Mouse (Mus musculus) intestine, embryonic 16.5 days (tissue): ENCODE results near the gene Clstn1. TPM values are rescaled to one million over a fixed set of nuclear protein-coding genes. Genes with fewer than 3 reads are reported as not detected.
"Not testable (repeated sequence)": the region's sequence is repeated elsewhere in the genome, so short reads cannot be mapped to it uniquely, and the experiment has no call there.

ENCODE experiments used
- ATAC-seq: fragments of 200-750 bp; cut with Nextera tagmentation; 2 replicates; pipeline ENCODE4 v1.8.0; 2017; ENCODE audit warnings: moderate TSS enrichment, moderate library complexity
- H3K27ac ChIP-seq: fragments of 300-500 bp; sonication (generic); 2 replicates; pipeline ENCODE4 v1.5.1; 2014; ENCODE audit warnings: mild to moderate bottlenecking, low read length
- H3K27me3 ChIP-seq: fragments of 300-500 bp; sonication (generic); replicated peaks from 2 replicates; pipeline ENCODE4 v1.6.1; 2014; ENCODE audit warnings: low read length, control low read depth, mixed read lengths; ENCODE audit not compliant: control insufficient read depth, insufficient read depth
- H3K36me3 ChIP-seq: fragments of 300-500 bp; sonication (generic); 2 replicates; pipeline ENCODE4 v1.6.1; 2014; ENCODE audit warnings: low read length, control low read depth; ENCODE audit not compliant: control insufficient read depth, insufficient read depth
- H3K4me1 ChIP-seq: fragments of 300-500 bp; sonication (generic); 2 replicates; pipeline ENCODE4 v1.6.1; 2014; ENCODE audit warnings: low read length, control low read depth, mixed read lengths; ENCODE audit not compliant: control insufficient read depth, insufficient read depth
- H3K4me2 ChIP-seq: fragments of 300-500 bp; sonication (generic); 2 replicates; pipeline ENCODE4 v1.6.1; 2014; ENCODE audit warnings: low read depth, low read length, control low read depth
- H3K4me3 ChIP-seq: fragments of 300-500 bp; sonication (generic); 2 replicates; pipeline ENCODE4 v1.5.1; 2014; ENCODE audit warnings: mild to moderate bottlenecking, low read length
- H3K9ac ChIP-seq: fragments of 300-500 bp; sonication (generic); 2 replicates; pipeline ENCODE4 v1.6.1; 2014; ENCODE audit warnings: low read depth, low read length
- H3K9me3 ChIP-seq: fragments of 300-500 bp; sonication (generic); 2 replicates; pipeline ENCODE4 v1.6.1; 2016; ENCODE audit warnings: low read length, control low read depth; ENCODE audit not compliant: control insufficient read depth
- WGBS: fragments of 180-500 bp; shearing (Covaris S2); extraction: QIAGEN DNeasy Blood & Tissue Kit; methylation state at CpG from one replicate; pipeline ENCODE4 v1.1.7; 2014; 5-methylcytosine and 5-hydroxymethylcytosine counted together
- polyA plus RNA-seq: library from polyadenylated mRNA; unstranded; fragments of >200 nt; fragmentation: Nextera tagmentation; extraction: Ambion mirVana; gene quantifications from 2 replicates; pipeline ENCODE4 v1.2.1, GENCODE M21; 2015

Gene Clstn1
- polyA plus RNA-seq, 1 experiment from 2014 or later, result 10.8 TPM

- Histone ChIP-seq H3K9me3 (no peaks in the 10 kb centered on the region), H3K27ac (no peak overlapping the region), H3K4me2 (no peak overlapping the region), H3K27me3 (no peaks in the 10 kb centered on the region), H3K36me3 (no peaks in the 10 kb centered on the region), H3K4me3 (no peak overlapping the region), H3K9ac (no peak overlapping the region), H3K4me1 (peaks cover 20% of the 10 kb centered on the region)
- ATAC-seq, result no peak
- WGBS, result 59% methylated on average over 1 of the region's 1 CpGs
Measured at GRCm38 (mm10) chr4:149603860-149604259, 17.6 kb downstream of the Clstn1 start.

GRCm38 (mm10) chr4:149604518-149604917 lies 18.2 kb downstream of the Clstn1 start:
- 82% methylated on average over 3 of the region's 3 CpGs for WGBS

GRCm38 (mm10) chr4:149606056-149606455 lies 19.8 kb downstream of the Clstn1 start:
- Histone ChIP-seq H3K27me3 (no peaks in the 10 kb centered on the region), H3K4me3 (no peak overlapping the region), H3K4me2 (no peak overlapping the region), H3K9ac (no peak overlapping the region), H3K27ac (no peak overlapping the region), H3K36me3 (no peaks in the 10 kb centered on the region), H3K4me1 (peaks cover 20% of the 10 kb centered on the region), H3K9me3 (no peaks in the 10 kb centered on the region)
- ATAC-seq, result no peak
- WGBS, result 76% methylated on average over 18 of the region's 18 CpGs

More at GRCm38 (mm10) chr4:149604518-149604917, 18.2 kb downstream of the Clstn1 start:
- ATAC-seq, result no peak
- Histone ChIP-seq H3K9ac (no peak overlapping the region), H3K27ac (no peak overlapping the region), H3K9me3 (no peaks in the 10 kb centered on the region), H3K27me3 (no peaks in the 10 kb centered on the region), H3K4me1 (peaks cover 20% of the 10 kb centered on the region), H3K4me2 (no peak overlapping the region), H3K4me3 (no peak overlapping the region), H3K36me3 (no peaks in the 10 kb centered on the region)

GRCm38 (mm10) chr4:149606766-149607358 lies 20.6 kb downstream of the Clstn1 start:
- Histone ChIP-seq H3K9ac (no peak overlapping the region), H3K27ac (peak overlapping the region; percentile 20; the same call in 1 of the 2 replicates), H3K4me1 (peaks cover 13% of the 10 kb centered on the region), H3K4me3 (no peak overlapping the region), H3K4me2 (no peak overlapping the region), H3K9me3 (no peaks in the 10 kb centered on the region), H3K36me3 (no peaks in the 10 kb centered on the region), H3K27me3 (no peaks in the 10 kb centered on the region)
- ATAC-seq, result peak; percentile 69
- 59% methylated on average over 15 of the region's 15 CpGs for WGBS

- Histone ChIP-seq H3K27ac (peak overlapping the region; percentile 20; the same call in 1 of the 2 replicates), H3K4me1 (peaks cover 8% of the 10 kb centered on the region), H3K4me2 (no peak overlapping the region), H3K9me3 (no peaks in the 10 kb centered on the region), H3K9ac (no peak overlapping the region), H3K4me3 (no peak overlapping the region), H3K36me3 (no peaks in the 10 kb centered on the region), H3K27me3 (no peaks in the 10 kb centered on the region)
- peak; percentile 57 for ATAC-seq
- WGBS, result 52% methylated on average over 20 of the region's 20 CpGs
Measured at GRCm38 (mm10) chr4:149607591-149608308, 21.5 kb downstream of the Clstn1 start.

- H3K4me1 ChIP-seq, result peaks cover 8% of the 10 kb centered on the region
- no peak overlapping the region for H3K9ac ChIP-seq
- no peaks in the 10 kb centered on the region for H3K9me3 ChIP-seq
- no peak overlapping the region for H3K27ac ChIP-seq
- H3K4me2 ChIP-seq, result no peak overlapping the region
- 78% methylated on average over 6 of the region's 6 CpGs for WGBS
- H3K36me3 ChIP-seq, result no peaks in the 10 kb centered on the region
- no peaks in the 10 kb centered on the region for H3K27me3 ChIP-seq
- no peak for ATAC-seq
- no peak overlapping the region for H3K4me3 ChIP-seq
Measured at GRCm38 (mm10) chr4:149608309-149608638, 22.0 kb downstream of the Clstn1 start.

GRCm38 (mm10) chr4:149609256-149610025 lies 23.2 kb downstream of the Clstn1 start:
- Histone ChIP-seq H3K27ac (no peak overlapping the region), H3K4me2 (no peak overlapping the region), H3K4me3 (no peak overlapping the region), H3K9me3 (no peaks in the 10 kb centered on the region), H3K4me1 (peaks cover 8% of the 10 kb centered on the region), H3K36me3 (no peaks in the 10 kb centered on the region; the same call in 1 of the 2 replicates), H3K9ac (no peak overlapping the region), H3K27me3 (no peaks in the 10 kb centered on the region)
- WGBS, result 75% methylated on average over 8 of the region's 8 CpGs
- no peak for ATAC-seq

- no peak overlapping the region for H3K9ac ChIP-seq
- H3K4me1 ChIP-seq, result peaks cover 8% of the 10 kb centered on the region
- no peak for ATAC-seq
- no peak overlapping the region for H3K4me3 ChIP-seq
- H3K4me2 ChIP-seq, result no peak overlapping the region
- no peak overlapping the region for H3K27ac ChIP-seq
- H3K9me3 ChIP-seq, result no peaks in the 10 kb centered on the region
- peaks cover 5% of the 10 kb centered on the region for H3K36me3 ChIP-seq
- WGBS, result 49% methylated on average over 10 of the region's 10 CpGs
- H3K27me3 ChIP-seq, result no peaks in the 10 kb centered on the region
Measured at GRCm38 (mm10) chr4:149611376-149612044, 25.2 kb downstream of the Clstn1 start.

- H3K27ac ChIP-seq, H3K9me3 ChIP-seq, H3K4me2 ChIP-seq, H3K4me1 ChIP-seq, H3K27me3 ChIP-seq, H3K9ac ChIP-seq, H3K36me3 ChIP-seq, H3K4me3 ChIP-seq, ATAC-seq: not testable (repeated sequence)
- WGBS, result 78% methylated on average over 6 of the region's 6 CpGs
Measured at GRCm38 (mm10) chr4:149613497-149613896, 27.2 kb downstream of the Clstn1 start.
